Mouse (Mus musculus) heart, embryonic 14.5 days (tissue): ENCODE measurements at regions not wholly inside any gene's neighbourhood (a gene's known extent, or its start where the extent isn't known, plus 50 kb on each side); places are given as distances from the start of the nearest gene placed in this dataset.

Source experiments
- ATAC-seq: fragments of 200-750 bp; cut with Nextera tagmentation; 2 replicates; pipeline ENCODE4 v1.8.0; 2017; ENCODE audit warnings: low read depth, moderate TSS enrichment; ENCODE audit not compliant: insufficient number of reproducible peaks, insufficient read depth, low FRiP score
- H3K27ac ChIP-seq, 2 experiments: fragments of 200-500 bp in 1 of 2; fragments of 300-500 bp in 1 of 2; sonication (generic) in 1 of 2; replicated peaks in 1 of 2; 2 replicates each; pipeline ENCODE4 v1.5.1; 2012 to 2014; ENCODE audit warnings: low read depth in 2 of 2, low read length in 2 of 2, control low read depth in 1 of 2, mild to moderate bottlenecking in 1 of 2, mixed read lengths in 1 of 2; ENCODE audit not compliant: control insufficient read depth in 1 of 2, insufficient read depth in 1 of 2
- H3K27me3 ChIP-seq: fragments of 300-500 bp; sonication (generic); 2 replicates; pipeline ENCODE4 v1.6.1; 2014; ENCODE audit warnings: mild to moderate bottlenecking, low read length, control low read depth; ENCODE audit not compliant: control insufficient read depth, insufficient read depth
- H3K36me3 ChIP-seq: fragments of 300-500 bp; sonication (generic); 2 replicates; pipeline ENCODE4 v1.6.1; 2014; ENCODE audit warnings: mild to moderate bottlenecking, control low read depth, low read length, mixed read lengths; ENCODE audit not compliant: control insufficient read depth, insufficient read depth
- H3K4me1 ChIP-seq, 2 experiments: fragments of 200-500 bp in 1 of 2; fragments of 300-500 bp in 1 of 2; sonication (generic) in 1 of 2; 2 replicates each; pipeline ENCODE4 v1.6.1; 2012 to 2014; ENCODE audit warnings: low read length in 2 of 2, control low read depth in 1 of 2, mixed read lengths in 1 of 2; ENCODE audit not compliant: control insufficient read depth in 2 of 2, insufficient read depth in 2 of 2
- H3K4me2 ChIP-seq: fragments of 300-500 bp; sonication (generic); 2 replicates; pipeline ENCODE4 v1.6.1; 2014; ENCODE audit warnings: mild to moderate bottlenecking, low read length
- H3K4me3 ChIP-seq, 2 experiments: fragments of 200-500 bp in 1 of 2; fragments of 300-500 bp in 1 of 2; sonication (generic) in 1 of 2; 2 replicates each; pipeline ENCODE4 v1.5.1; 2012 to 2014; ENCODE audit warnings: low read length in 2 of 2, mild to moderate bottlenecking in 2 of 2, control low read depth in 1 of 2, low read depth in 1 of 2, moderate library complexity in 1 of 2; ENCODE audit not compliant: control insufficient read depth in 1 of 2, insufficient read depth in 1 of 2
- H3K9ac ChIP-seq: fragments of 300-500 bp; sonication (generic); 2 replicates; pipeline ENCODE4 v1.6.1; 2014; ENCODE audit warnings: mild to moderate bottlenecking, low read length
- H3K9me3 ChIP-seq: fragments of 300-500 bp; sonication (generic); 2 replicates; pipeline ENCODE4 v1.6.1; 2016; ENCODE audit warnings: low read length, control low read depth; ENCODE audit not compliant: control insufficient read depth
- WGBS: fragments of 180-500 bp; shearing (Covaris S2); extraction: QIAGEN DNeasy Blood & Tissue Kit; methylation state at CpG from one replicate; pipeline ENCODE4 v1.1.7; 2014; 5-methylcytosine and 5-hydroxymethylcytosine counted together

GRCm38 (mm10) chr5:77552580-77552979 lies 144.7 kb upstream of the Igfbp7 start:
- Histone ChIP-seq H3K36me3 (no peaks in the 10 kb centered on the region), H3K4me2 (no peak overlapping the region), H3K4me3 (no peak overlapping the region), H3K9me3 (no peaks in the 10 kb centered on the region), H3K4me1 (peaks cover 0 to 3% of the 10 kb centered on the region in 2 experiments; a peak in 1 of 4 replicates), H3K27ac (no peak overlapping the region), H3K9ac (no peak overlapping the region), H3K27me3 (no peaks in the 10 kb centered on the region)
- no peak for ATAC-seq
- 55% methylated on average over 5 of the region's 5 CpGs for WGBS

DNA sequence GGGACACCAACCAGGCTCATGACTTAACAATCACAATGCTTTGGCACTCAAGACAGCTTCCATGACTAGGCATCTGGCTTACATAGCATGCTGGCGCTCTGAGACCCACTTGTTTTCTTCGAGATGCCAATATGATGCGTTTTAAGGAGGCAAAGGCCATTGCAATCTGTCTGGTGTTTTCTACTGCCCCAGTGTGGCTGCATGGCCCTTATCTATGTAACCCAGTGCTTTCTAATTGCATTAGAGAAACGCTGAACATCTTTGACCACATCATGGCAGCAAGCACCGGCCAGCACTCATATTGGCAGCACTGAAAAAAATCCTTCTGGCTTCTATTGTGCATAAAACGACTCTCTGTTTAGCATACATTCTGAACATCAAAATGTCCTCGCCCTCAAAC lies 144.2 kb upstream of the Igfbp7 start:
- Histone ChIP-seq H3K9me3 (no peaks in the 10 kb centered on the region), H3K4me3 (no peak overlapping the region), H3K27ac (no peak overlapping the region), H3K4me2 (no peak overlapping the region), H3K4me1 (peaks cover 0 to 3% of the 10 kb centered on the region in 2 experiments; a peak in 1 of 4 replicates), H3K36me3 (no peaks in the 10 kb centered on the region), H3K27me3 (no peaks in the 10 kb centered on the region), H3K9ac (no peak overlapping the region)
- no peak for ATAC-seq
- 76% methylated on average over 7 of the region's 7 CpGs for WGBS

DNA sequence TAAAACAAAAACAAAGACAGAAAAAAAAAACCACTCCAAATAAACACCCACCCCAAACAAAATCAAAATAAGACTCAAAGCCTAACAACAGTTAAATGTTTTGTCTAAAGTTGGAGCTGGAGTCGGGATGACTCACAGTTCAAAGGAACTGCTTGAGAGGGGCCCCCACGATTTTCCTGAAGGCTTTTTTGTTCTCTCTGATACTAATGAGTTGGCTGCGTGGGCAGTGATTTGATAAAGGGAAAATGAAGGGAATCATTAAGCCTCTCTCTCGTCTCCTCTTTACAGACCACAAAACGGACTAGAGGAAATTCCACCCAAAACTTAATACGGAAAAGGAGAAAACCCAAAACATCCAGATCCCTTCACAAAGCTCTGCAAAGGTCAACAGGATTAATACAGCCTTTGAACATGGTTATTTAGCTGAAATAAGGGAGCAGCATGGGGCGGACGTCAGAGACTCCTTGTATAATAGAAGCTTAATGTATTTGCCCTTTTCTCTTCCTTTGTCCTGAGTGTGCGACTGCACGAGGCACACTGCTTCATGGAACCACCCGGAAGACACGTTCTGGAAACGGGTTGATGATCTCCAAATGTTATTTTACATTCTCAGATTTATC lies 138.3 kb upstream of the Igfbp7 start:
- Histone ChIP-seq H3K27me3 (no peaks in the 10 kb centered on the region), H3K36me3 (no peaks in the 10 kb centered on the region), H3K4me2 (no peak overlapping the region), H3K4me1 (no peaks in the 10 kb centered on the region), H3K9ac (no peak overlapping the region), H3K27ac (no peak overlapping the region), H3K9me3 (no peaks in the 10 kb centered on the region), H3K4me3 (no peak overlapping the region)
- 65% methylated on average over 13 of the region's 13 CpGs for WGBS
- ATAC-seq = no peak

GRCm38 (mm10) chr5:77532261-77533015 lies 124.6 kb upstream of the Igfbp7 start:
- no peak overlapping the region for H3K9ac ChIP-seq
- no peak overlapping the region for H3K4me2 ChIP-seq
- H3K4me1 ChIP-seq = no peaks in the 10 kb centered on the region
- H3K27ac ChIP-seq = no peak overlapping the region
- WGBS = 61% methylated on average over 19 of the region's 19 CpGs
- ATAC-seq = no peak
- H3K36me3 ChIP-seq = no peaks in the 10 kb centered on the region
- H3K9me3 ChIP-seq = no peaks in the 10 kb centered on the region
- no peak overlapping the region for H3K4me3 ChIP-seq
- no peaks in the 10 kb centered on the region for H3K27me3 ChIP-seq

DNA sequence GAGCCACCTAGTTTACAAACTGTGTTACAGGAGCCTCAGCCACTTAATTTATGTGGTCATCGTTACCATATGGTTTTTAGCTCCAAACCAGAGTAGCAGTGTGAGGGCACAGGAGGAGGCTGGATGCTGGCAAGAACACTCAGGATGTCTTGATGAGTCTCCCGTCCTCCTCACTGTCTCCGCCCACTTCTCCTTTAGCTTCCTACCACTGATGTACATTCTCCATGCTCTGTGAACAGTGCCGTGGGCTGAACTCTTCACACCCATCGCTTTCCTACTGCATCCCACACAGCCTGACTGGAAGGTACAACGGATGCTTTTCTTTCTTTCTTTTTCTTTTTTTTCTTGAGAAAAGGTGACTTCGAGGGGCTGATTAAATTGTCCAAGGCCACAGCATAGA lies 122.5 kb upstream of the Igfbp7 start:
- H3K4me1 ChIP-seq = no peaks in the 10 kb centered on the region
- no peaks in the 10 kb centered on the region for H3K36me3 ChIP-seq
- no peak overlapping the region for H3K27ac ChIP-seq
- ATAC-seq = no peak
- no peaks in the 10 kb centered on the region for H3K9me3 ChIP-seq
- H3K27me3 ChIP-seq = no peaks in the 10 kb centered on the region
- WGBS = 81% methylated on average over 7 of the region's 7 CpGs
- H3K9ac ChIP-seq = no peak overlapping the region
- H3K4me2 ChIP-seq = no peak overlapping the region
- H3K4me3 ChIP-seq = no peak overlapping the region

GRCm38 (mm10) chr5:77517252-77517651 lies 109.4 kb upstream of the Igfbp7 start:
- no peak overlapping the region for H3K27ac ChIP-seq
- H3K9ac ChIP-seq = no peak overlapping the region
- no peaks in the 10 kb centered on the region for H3K36me3 ChIP-seq
- no peak overlapping the region for H3K4me3 ChIP-seq
- no peaks in the 10 kb centered on the region for H3K27me3 ChIP-seq
- WGBS = 83% methylated on average over 4 of the region's 4 CpGs
- H3K9me3 ChIP-seq = no peaks in the 10 kb centered on the region
- peaks cover 3 to 25% of the 10 kb centered on the region in 2 experiments for H3K4me1 ChIP-seq
- ATAC-seq = no peak
- no peak overlapping the region for H3K4me2 ChIP-seq

DNA sequence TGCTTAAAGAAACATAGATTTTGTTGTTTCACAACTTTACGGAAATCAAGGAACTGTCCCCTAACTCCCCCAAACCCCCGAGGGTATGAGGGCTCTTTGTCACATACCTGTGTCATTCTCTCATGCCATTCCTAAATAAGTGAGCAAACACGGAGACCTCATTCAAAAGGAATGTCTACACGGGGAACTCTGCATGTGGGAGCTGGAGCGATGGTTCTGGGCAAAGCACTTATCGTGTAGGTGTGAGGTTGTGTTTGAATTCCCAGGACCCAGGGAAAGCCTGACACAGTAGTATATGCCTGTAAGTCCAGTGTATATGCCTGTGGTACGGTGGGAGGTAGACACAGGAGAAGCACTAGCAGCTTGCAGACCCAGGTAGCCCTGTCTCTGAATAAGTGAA lies 107.6 kb upstream of the Igfbp7 start:
- WGBS = 34% methylated on average over 7 of the region's 7 CpGs
- ATAC-seq = no peak

More for the DNA sequence above, 107.6 kb upstream of the Igfbp7 start:
- H3K9me3 ChIP-seq = no peaks in the 10 kb centered on the region
- no peak overlapping the region for H3K4me3 ChIP-seq
- no peak overlapping the region for H3K9ac ChIP-seq
- 0 out of 2 replicates have a peak overlapping the region, but pooled peaks have one; percentile 13 for H3K4me2 ChIP-seq
- H3K27me3 ChIP-seq = no peaks in the 10 kb centered on the region
- no peak overlapping the region; a peak in 1 of 4 replicates for H3K27ac ChIP-seq
- no peaks in the 10 kb centered on the region for H3K36me3 ChIP-seq
- peaks cover 3 to 25% of the 10 kb centered on the region in 2 experiments for H3K4me1 ChIP-seq
